Mouse (Mus musculus): ENCODE results near the gene Mbtd1. TPM values are rescaled to one million over a fixed set of nuclear protein-coding genes. Genes with fewer than 3 reads are reported as not detected.
A peak's percentile ranks its signal among the peaks of the same experiment; 100 is the strongest.

Mbtd1 gene
- polyA plus RNA-seq, 1 experiment = 155 TPM

DNA sequence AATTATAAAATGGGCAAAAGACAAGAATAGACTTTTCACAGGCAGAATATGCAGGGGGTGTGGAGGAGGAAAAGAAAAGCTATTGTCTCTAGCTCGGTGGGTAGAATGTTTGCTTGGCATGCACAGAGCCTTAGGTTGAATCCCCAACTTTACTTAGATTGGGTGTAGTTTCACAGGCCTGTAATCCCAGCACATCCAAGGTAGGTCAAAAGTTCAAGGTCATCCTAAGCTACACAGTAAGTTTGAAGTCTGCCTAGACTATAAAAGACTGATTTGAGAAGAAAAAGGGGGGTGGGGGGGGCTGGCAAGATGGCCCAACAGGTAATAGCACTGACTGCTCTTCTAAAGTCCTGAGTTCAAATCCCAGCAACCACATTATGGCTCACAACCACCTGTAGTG, 84.1 kb downstream of the Mbtd1 start:
- H3K36me3 ChIP-seq (ENCODE audit: control insufficient read depth, insufficient read depth, low read length, poor library complexity, severe bottlenecking) = peaks cover 8% of the 10 kb centered on the region
- no peaks in the 10 kb centered on the region for H3K27me3 ChIP-seq (ENCODE audit: control insufficient read depth, insufficient read depth, low read length, poor library complexity, severe bottlenecking)
- TF ChIP-seq EP300 (IDR thresholded peaks at IDR 0.05; ENCODE audit: insufficient read depth, low read depth, low read length) = no peak
- no peak for TF ChIP-seq POLR2A (IDR thresholded peaks at IDR 0.05; ENCODE audit: insufficient read depth, low read length)
- no peak for TF ChIP-seq CTCF (IDR thresholded peaks at IDR 0.05; ENCODE audit: low read depth, low read length)
- no peak overlapping the region for H3K4me3 ChIP-seq (ENCODE audit: low read depth, low read length)
- no peak overlapping the region for H3K9ac ChIP-seq (ENCODE audit: low read depth, poor library complexity, severe bottlenecking)
- H3K27ac ChIP-seq (ENCODE audit: insufficient read depth, low read length) = no peak overlapping the region
- H3K9me3 ChIP-seq (replicated peaks; ENCODE audit: control insufficient read depth, insufficient read depth, low read length, poor library complexity, severe bottlenecking) = no peaks in the 10 kb centered on the region
- H3K4me1 ChIP-seq (ENCODE audit: control insufficient read depth, insufficient read depth, low read length) = peaks cover 4% of the 10 kb centered on the region

DNA sequence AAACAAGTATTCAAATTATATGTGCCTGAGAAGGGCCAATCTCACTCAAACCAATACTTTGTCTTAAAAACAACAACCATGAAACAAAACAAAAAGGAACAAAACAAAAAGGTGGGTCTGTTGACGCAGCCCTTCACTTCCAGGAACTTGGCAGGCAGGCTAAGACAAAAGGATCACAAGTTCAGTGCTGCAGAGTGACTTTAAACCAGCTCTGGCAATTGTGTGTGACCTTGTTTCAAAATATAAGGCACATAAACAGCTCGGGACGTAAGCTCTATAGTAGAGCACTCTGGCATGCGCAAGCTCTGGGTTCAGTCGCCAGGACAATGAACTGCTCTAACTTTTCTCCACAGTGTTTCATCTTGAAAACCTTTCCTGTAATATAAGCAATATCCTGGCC, 87.3 kb downstream of the Mbtd1 start:
- no peaks in the 10 kb centered on the region for H3K27me3 ChIP-seq (ENCODE audit: control insufficient read depth, insufficient read depth, low read length, poor library complexity, severe bottlenecking)
- H3K27ac ChIP-seq (ENCODE audit: insufficient read depth, low read length) = peak overlapping the region; percentile 41; the same call in 1 of the 2 replicates
- no peak overlapping the region for H3K4me3 ChIP-seq (ENCODE audit: low read depth, low read length)
- TF ChIP-seq CTCF (IDR thresholded peaks at IDR 0.05; ENCODE audit: low read depth, low read length) = no peak
- no peak for TF ChIP-seq EP300 (IDR thresholded peaks at IDR 0.05; ENCODE audit: insufficient read depth, low read depth, low read length)
- no peak for TF ChIP-seq POLR2A (IDR thresholded peaks at IDR 0.05; ENCODE audit: insufficient read depth, low read length)
- no peaks in the 10 kb centered on the region for H3K9me3 ChIP-seq (replicated peaks; ENCODE audit: control insufficient read depth, insufficient read depth, low read length, poor library complexity, severe bottlenecking)
- no peaks in the 10 kb centered on the region for H3K36me3 ChIP-seq (ENCODE audit: control insufficient read depth, insufficient read depth, low read length, poor library complexity, severe bottlenecking)
- H3K9ac ChIP-seq (ENCODE audit: low read depth, poor library complexity, severe bottlenecking) = no peak overlapping the region
- H3K4me1 ChIP-seq (ENCODE audit: control insufficient read depth, insufficient read depth, low read length) = peaks cover 4% of the 10 kb centered on the region

DNA sequence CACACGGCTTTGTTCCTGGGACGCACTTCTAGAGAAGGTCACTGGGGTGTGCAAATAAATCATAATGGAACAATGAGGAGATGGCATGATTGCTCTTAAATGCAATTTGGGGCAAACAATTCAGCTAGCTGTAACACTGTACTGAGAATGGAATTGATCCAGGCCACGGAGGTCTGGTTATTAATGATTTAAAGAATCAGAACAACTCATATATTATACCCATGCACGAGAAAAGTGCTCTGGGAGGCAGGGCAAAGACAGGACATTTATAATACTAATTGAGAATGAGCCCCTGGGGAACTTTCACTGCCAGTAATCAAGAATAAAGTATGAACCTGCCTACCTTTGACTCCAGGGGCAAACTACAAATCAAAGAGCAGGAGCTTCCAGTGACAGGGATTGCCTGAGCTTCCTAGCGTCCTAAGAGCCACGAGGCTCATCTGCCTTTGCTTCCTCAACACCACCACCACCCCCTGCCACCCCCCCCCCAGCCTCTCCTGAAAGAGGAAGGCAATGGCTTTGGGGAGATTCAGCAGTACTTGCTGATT, 93.9 kb downstream of the Mbtd1 start:
- TF ChIP-seq EP300 (IDR thresholded peaks at IDR 0.05; ENCODE audit: insufficient read depth, low read depth, low read length) (no peak), POLR2A (IDR thresholded peaks at IDR 0.05; ENCODE audit: insufficient read depth, low read length) (no peak), CTCF (IDR thresholded peaks at IDR 0.05; ENCODE audit: low read depth, low read length) (no peak)
- Histone ChIP-seq H3K36me3 (ENCODE audit: control insufficient read depth, insufficient read depth, low read length, poor library complexity, severe bottlenecking) (no peaks in the 10 kb centered on the region), H3K4me3 (ENCODE audit: low read depth, low read length) (no peak overlapping the region), H3K9me3 (replicated peaks; ENCODE audit: control insufficient read depth, insufficient read depth, low read length, poor library complexity, severe bottlenecking) (no peaks in the 10 kb centered on the region), H3K4me1 (ENCODE audit: control insufficient read depth, insufficient read depth, low read length) (no peaks in the 10 kb centered on the region), H3K9ac (ENCODE audit: low read depth, poor library complexity, severe bottlenecking) (no peak overlapping the region), H3K27me3 (ENCODE audit: control insufficient read depth, insufficient read depth, low read length, poor library complexity, severe bottlenecking) (no peaks in the 10 kb centered on the region), H3K27ac (ENCODE audit: insufficient read depth, low read length) (no peak overlapping the region)

DNA sequence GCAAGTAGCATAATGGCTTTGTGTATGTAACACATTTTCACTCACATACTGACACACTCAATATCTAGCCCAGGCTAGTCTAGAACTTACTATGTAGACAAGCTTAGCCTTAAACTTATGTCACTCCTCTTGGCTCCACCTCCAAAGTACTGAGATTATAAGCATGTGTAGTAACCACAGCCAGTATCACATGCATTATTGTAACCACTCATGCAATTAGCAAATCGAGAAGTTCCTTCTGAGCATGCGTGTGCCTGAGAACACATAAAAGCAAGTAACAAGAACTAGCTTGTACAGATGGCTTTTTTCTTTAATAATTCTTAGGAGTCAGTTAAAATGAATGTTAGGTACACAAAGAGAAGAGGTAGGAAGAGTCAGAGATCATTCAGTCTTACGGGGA, 99.0 kb downstream of the Mbtd1 start:
- Histone ChIP-seq H3K4me3 (ENCODE audit: low read depth, low read length) (no peak overlapping the region), H3K9ac (ENCODE audit: low read depth, poor library complexity, severe bottlenecking) (no peak overlapping the region), H3K36me3 (ENCODE audit: control insufficient read depth, insufficient read depth, low read length, poor library complexity, severe bottlenecking) (no peaks in the 10 kb centered on the region), H3K27me3 (ENCODE audit: control insufficient read depth, insufficient read depth, low read length, poor library complexity, severe bottlenecking) (no peaks in the 10 kb centered on the region), H3K4me1 (ENCODE audit: control insufficient read depth, insufficient read depth, low read length) (peaks cover 2% of the 10 kb centered on the region), H3K27ac (ENCODE audit: insufficient read depth, low read length) (no peak overlapping the region), H3K9me3 (replicated peaks; ENCODE audit: control insufficient read depth, insufficient read depth, low read length, poor library complexity, severe bottlenecking) (no peaks in the 10 kb centered on the region)
- TF ChIP-seq CTCF (IDR thresholded peaks at IDR 0.05; ENCODE audit: low read depth, low read length) (no peak), EP300 (IDR thresholded peaks at IDR 0.05; ENCODE audit: insufficient read depth, low read depth, low read length) (no peak)

DNA sequence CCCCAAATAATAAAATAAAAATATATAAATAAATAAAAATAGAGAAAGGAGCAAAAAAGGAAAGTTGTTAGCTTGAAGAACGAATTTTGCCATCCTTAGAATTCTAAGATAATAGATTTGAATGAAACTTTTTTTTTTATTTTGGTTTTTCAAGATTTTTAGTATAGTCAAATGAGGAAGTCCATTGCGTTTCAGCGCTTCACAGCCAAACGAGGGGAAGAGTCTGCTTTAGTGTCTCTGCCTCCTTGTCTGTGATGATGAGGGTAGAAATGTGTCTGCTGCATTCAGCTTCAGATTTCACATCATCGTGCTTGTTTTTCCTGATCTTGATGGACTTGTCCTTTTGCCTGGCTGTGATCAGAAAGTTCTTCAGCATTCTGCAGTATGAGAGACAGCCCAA, 99.6 kb downstream of the Mbtd1 start:
- Histone ChIP-seq H3K9me3 (replicated peaks; ENCODE audit: control insufficient read depth, insufficient read depth, low read length, poor library complexity, severe bottlenecking) (no peaks in the 10 kb centered on the region), H3K4me1 (ENCODE audit: control insufficient read depth, insufficient read depth, low read length) (peaks cover 2% of the 10 kb centered on the region), H3K4me3 (ENCODE audit: low read depth, low read length) (no peak overlapping the region), H3K9ac (ENCODE audit: low read depth, poor library complexity, severe bottlenecking) (no peak overlapping the region), H3K36me3 (ENCODE audit: control insufficient read depth, insufficient read depth, low read length, poor library complexity, severe bottlenecking) (no peaks in the 10 kb centered on the region), H3K27ac (ENCODE audit: insufficient read depth, low read length) (no peak overlapping the region), H3K27me3 (ENCODE audit: control insufficient read depth, insufficient read depth, low read length, poor library complexity, severe bottlenecking) (no peaks in the 10 kb centered on the region)
- TF ChIP-seq CTCF (IDR thresholded peaks at IDR 0.05; ENCODE audit: low read depth, low read length) = no peak

DNA sequence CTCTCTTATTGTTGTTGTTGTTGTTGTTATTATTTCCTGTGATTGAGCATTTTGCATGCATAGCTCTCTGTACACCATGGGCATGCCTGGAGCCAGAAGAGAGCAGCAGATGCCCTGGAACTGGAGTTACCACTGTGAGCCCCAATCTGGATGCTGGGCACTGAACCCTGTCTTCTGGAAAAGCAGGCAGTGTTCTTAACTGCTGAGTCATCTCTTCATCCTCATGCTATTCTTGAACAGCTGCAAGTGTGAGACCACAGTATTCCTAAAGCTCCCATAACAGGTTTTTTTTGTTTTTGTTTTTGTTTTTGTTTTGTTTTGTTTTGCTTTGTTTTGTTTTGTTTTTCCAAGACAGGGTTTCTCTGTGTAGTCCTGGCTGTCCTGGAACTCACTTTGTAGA, 100.6 kb downstream of the Mbtd1 start:
- Histone ChIP-seq H3K27ac (ENCODE audit: insufficient read depth, low read length) (no peak overlapping the region), H3K27me3 (ENCODE audit: control insufficient read depth, insufficient read depth, low read length, poor library complexity, severe bottlenecking) (no peaks in the 10 kb centered on the region), H3K36me3 (ENCODE audit: control insufficient read depth, insufficient read depth, low read length, poor library complexity, severe bottlenecking) (no peaks in the 10 kb centered on the region), H3K4me1 (ENCODE audit: control insufficient read depth, insufficient read depth, low read length) (peaks cover 2% of the 10 kb centered on the region), H3K9me3 (replicated peaks; ENCODE audit: control insufficient read depth, insufficient read depth, low read length, poor library complexity, severe bottlenecking) (no peaks in the 10 kb centered on the region), H3K4me3 (ENCODE audit: low read depth, low read length) (no peak overlapping the region), H3K9ac (ENCODE audit: low read depth, poor library complexity, severe bottlenecking) (no peak overlapping the region)
- TF ChIP-seq CTCF (IDR thresholded peaks at IDR 0.05; ENCODE audit: low read depth, low read length) (no peak), POLR2A (IDR thresholded peaks at IDR 0.05; ENCODE audit: insufficient read depth, low read length) (no peak), EP300 (IDR thresholded peaks at IDR 0.05; ENCODE audit: insufficient read depth, low read depth, low read length) (no peak)

Measured in ES-Bruce4 (cell line).